Mouse (Mus musculus) gastrocnemius, postnatal 25 days (tissue): ENCODE measurements around the gene Agap1. TPM values are rescaled to one million over a fixed set of nuclear protein-coding genes. Genes with fewer than 3 reads are reported as not detected.

Experiments used
- DNase-seq: peaks from one replicate; pipeline ENCODE4 v3.0.0; 2022
- total RNA-seq, 2 experiments: library from RNA; stranded (reverse); gene quantifications; 1 replicate in 1 of 2; 2 replicates in 1 of 2; pipeline ENCODE4 v1.2.3; 2021

Agap1 gene
- total RNA-seq, 2 experiments from 2014 or later, result 15.1 to 21.8 TPM

- DNase-seq, result no peak
Measured at GRCm38 (mm10) chr1:89849151-89849860, 394.7 kb downstream of the Agap1 start.

GRCm38 (mm10) chr1:89849861-89850230 lies 395.2 kb downstream of the Agap1 start:
- no peak for DNase-seq

- no peak for DNase-seq
Measured at GRCm38 (mm10) chr1:89850681-89851414, 396.2 kb downstream of the Agap1 start.

GRCm38 (mm10) chr1:89859182-89859581 lies 404.6 kb downstream of the Agap1 start:
- DNase-seq, result peak; percentile 29

DNA sequence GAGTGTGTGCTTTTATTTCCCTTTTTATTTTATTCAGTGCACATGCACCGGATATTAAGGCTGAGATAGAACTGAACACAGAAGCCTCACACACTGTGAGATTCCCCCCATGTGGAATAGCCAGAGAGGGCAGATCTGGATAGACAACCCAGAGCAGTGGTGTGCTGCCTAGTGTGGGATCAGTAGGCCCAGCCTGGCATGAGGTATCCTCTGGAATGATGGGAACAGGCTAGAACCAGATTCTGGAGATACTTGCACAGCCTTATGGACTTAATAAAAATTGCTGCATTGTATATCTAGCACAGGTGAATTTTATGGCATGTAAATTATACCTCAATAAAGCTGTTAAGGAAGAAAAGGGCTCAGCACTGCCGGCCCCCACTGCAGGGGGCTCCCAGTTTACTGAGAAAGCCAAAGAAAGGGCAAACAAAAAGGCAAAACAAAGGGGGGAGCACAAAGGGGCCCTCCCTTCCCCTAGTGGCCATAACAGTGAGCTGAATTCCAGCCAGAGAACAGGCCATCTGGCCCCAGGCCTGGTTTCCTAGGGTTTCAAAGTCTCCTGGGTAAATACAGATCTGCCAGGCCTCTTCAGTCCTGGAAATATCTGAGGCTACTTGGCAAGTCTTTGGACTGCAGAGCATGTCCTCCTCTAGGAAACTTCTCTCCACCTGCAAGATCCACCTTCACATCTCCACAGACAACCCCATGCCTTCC lies 405.6 kb downstream of the Agap1 start:
- DNase-seq, result peak; percentile 71

- no peak for DNase-seq
Measured at GRCm38 (mm10) chr1:89865787-89866186, 411.2 kb downstream of the Agap1 start.

GRCm38 (mm10) chr1:89867847-89868246 lies 413.2 kb downstream of the Agap1 start:
- DNase-seq, result no peak

- DNase-seq, result no peak
Measured at GRCm38 (mm10) chr1:89870134-89870905, 415.7 kb downstream of the Agap1 start.

DNA sequence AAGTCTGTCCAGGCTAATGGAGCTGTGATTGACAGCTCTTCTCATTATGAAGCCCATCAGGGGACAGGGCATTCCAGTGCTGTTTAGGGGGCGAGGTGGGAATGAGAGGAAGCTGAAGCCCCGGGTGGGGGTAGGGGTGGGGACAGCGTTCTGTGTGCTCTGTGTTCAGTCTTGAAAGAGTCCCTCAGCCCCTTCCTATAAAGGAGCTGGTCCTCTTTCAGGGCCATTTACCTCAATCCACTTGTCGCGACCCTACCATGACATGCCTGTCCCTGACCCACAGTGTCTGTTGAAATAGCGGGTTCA lies 416.3 kb downstream of the Agap1 start:
- DNase-seq, result no peak

DNA sequence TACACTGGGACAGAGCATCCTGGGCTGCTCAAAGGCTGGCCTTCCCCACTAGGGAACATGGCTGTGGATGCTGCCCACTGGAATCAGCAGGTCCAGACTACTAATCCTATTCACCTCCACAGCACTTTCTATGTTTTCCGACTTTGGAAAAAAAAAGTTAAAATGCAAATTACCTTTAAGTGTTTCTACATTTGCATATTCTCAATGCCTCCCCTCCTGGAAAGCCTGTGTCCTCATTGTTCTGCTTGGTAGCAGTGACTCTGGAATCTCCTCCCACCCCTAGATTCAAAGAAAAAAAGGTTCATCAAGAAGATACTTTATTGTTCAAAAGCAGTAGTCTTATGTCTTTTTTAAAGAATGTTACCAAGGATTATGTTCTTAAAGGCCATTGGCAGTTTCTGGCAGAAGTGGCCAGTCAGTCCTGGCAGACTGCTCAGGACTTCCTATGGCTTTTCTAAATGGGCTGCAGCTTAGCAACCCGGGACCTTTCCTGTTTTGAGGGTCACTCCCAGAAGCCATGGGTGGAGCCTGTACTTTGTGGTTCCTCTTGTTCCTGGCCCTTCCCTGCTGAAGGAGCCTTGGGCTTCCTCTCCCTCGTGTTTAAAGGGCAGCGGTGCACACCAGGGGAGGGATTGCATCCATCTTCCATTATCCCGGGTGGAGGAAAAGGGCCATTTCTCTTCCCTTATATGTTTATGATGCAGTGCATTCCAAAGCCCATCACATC lies 421.9 kb downstream of the Agap1 start:
- peak; percentile 60 for DNase-seq

- DNase-seq, result no peak
Measured at GRCm38 (mm10) chr1:89878496-89878895, 423.9 kb downstream of the Agap1 start.

DNA sequence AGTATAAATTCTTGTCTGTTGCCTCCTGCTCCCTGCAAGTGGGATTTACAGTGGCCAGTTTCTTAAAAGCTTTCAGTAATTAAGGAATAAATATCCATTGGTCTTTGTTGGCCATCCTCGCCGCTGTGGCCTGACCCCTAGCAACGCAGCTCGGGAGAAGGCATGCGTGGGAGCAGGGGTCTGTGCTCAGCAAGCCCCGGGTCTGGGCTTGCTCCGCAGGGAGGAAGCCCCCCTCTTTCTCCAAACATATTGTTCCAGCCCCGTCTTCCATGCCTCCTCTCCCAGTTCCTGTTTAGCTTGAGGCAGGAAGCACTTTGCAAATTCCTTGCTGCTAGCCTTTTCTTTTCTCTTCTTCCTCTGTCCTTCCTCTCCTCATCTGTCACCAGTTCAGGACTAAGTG lies 425.6 kb downstream of the Agap1 start:
- no peak for DNase-seq

DNA sequence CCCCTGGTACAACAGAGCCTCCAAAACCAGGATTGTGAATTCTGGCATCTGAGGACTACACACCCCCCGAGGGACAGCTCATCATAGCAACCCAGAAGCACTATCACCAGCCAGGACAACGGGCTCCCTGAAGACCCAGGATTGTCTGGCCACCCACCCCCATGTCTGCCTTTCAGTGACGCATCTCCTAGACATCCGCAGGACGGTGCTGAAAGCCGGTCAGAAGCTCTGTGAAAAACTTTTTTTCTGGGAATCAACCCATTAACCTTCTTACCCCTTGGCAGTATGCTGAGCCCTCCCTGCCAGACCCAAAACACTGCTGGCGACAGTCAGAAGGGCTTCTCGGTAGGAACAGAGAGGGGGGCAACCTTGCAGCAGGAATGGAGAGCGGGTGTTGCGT lies 426.2 kb downstream of the Agap1 start:
- DNase-seq, result no peak

GRCm38 (mm10) chr1:89884335-89884734 lies 429.7 kb downstream of the Agap1 start:
- no peak for DNase-seq

DNA sequence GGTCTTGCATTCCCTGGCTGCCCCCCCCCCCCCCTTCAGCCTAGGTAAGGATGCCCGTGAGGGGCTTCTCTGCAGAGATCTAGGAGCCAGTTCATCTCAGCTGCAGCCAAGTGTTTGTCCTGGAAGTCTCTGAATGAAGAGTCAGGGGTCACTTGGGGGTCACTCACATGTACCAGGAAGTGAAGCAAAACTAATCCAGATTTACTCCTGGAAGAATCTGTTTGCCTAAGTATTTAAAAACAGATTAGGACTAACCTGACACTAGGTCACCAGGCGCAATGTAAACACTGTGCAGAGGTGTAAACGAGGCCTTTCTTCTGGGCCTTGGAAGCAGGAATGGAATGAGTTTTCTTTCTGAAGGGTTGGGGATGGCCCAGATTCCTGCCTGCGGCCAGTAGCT lies 431.1 kb downstream of the Agap1 start:
- DNase-seq, result no peak

DNA sequence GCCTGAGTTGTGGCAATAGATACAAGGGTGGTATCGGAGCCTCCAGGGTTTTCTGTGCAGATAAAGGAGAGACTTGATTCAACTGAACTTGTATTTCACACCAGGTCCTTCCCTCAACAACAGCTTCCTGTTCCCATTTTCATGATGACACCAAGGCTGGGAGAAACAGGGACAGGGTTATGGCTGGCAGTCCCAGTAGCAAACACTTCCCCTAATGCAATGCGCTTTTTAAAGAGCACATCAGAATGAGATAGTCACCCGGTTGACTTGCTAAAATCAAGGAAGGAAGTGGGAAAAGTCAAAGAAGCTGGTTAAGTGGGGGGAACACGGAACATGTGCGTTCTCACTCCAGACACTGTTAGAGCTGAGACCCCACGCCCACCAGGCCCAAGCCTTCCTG lies 436.8 kb downstream of the Agap1 start:
- no peak for DNase-seq

DNA sequence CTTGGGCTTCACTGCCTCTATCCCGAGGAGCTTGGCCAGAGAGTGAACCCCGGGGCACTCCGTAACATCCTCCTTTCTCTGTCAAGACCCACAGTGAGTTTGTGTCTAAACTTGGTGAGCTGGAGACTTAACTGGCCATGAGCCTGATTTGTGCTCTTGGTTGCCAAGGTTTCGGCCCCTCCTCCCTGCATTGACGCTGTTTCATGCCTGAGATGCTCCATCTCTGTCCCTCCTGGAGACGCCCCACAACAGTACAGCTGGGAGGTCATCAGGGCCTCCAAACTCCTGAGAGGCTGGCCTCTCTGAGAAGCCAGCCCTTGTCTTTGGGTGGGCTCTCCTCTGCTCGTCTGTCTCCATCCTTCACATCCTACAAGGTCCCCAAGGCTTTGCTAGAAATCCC lies 437.7 kb downstream of the Agap1 start:
- DNase-seq, result no peak

DNA sequence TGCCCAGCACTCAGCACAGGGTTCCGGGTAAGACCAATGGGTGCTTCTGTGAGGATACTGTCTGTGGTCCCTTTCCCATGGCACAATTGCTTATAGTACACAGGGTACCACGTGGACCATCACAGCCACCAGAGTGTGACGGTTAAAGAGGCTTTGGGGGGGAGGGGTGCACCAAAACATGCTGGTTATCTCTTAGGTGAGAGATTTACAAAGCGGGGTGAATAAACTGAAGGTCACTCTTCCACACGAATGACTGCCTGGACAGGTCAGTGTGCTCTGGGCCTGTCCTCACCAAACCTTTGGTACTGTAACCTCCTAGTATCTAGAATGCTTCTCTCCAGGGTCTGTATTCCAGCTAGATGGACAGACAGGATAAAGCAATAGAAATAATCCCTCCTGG lies 441.2 kb downstream of the Agap1 start:
- DNase-seq, result no peak

GRCm38 (mm10) chr1:89899036-89899435 lies 444.4 kb downstream of the Agap1 start:
- DNase-seq, result no peak

DNA sequence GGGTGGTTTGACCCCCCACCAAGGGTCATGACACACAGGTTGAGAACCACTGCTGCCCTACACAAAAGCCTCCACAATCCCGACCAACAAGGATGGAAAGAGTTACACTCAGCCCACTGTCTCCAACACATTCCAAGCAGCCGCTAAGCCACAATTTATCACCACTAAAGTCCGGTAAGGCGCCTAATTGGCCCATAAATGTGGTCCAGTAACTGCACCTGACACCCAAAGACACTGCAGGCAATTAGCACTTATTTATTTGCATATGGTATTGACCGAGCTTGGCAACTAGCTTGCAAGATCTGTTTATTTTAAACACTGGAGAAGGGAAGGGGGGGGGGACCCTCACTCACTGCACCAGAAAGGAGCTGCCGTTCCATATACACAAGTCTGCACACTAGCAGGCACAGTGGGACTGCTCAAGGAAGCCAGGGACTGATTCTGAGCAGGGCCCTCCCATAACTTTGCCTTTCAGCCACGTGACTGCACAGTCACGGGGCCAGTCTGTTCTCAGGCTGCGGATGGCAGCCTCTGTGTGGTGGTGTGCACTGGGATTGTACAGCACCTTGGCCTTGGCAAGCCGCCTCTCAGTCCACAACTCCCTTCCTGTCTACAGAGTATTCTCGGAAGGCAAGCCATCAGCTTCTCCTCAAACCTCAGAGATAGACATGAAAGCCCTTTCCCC lies 445.3 kb downstream of the Agap1 start:
- no peak for DNase-seq

DNA sequence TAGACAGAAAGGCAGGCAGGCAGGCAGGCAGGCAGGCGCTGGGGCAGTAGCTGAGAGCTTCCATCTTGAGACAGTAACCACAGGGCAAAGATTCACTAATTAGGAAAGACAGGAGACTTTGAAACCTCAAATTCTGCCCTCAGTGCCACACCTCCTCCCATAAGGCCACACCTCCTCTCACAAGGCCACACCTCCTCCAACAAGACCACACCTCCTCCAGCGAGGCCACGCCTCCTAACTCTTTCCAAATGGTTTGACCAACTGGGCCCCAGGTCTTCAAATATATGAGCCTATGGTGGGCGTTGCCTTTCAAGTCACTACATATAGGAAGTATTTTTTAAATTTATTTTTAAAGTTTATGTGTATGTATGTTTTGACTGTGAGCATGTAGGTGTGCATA lies 446.8 kb downstream of the Agap1 start:
- DNase-seq, result no peak
